Mouse (Mus musculus): ENCODE data around the gene Skor1.

GRCm38 (mm10) chr9:63099344-63099743, 49.4 kb downstream of the Skor1 start:
- TF ChIP-seq CTCF (IDR thresholded peaks at IDR 0.05; ENCODE audit: control insufficient read depth, insufficient read depth, insufficient replicate concordance, low read depth, low read length) (no peak), POLR2A (IDR thresholded peaks at IDR 0.05; ENCODE audit: control insufficient read depth, low read depth, low read length) (no peak)
